Mouse (Mus musculus) lung, postnatal 25 days (tissue): ENCODE measurements around the gene Hils1.
"Not testable (repeated sequence)": the region's sequence is repeated elsewhere in the genome, so short reads cannot be mapped to it uniquely, and the experiment has no call there.

ENCODE experiments used
- DNase-seq: peaks from one replicate; pipeline ENCODE4 v3.0.0; 2022; ENCODE audit warnings: low spot score

Gene Hils1

GRCm38 (mm10) chr11:94955103-94955502 is 12.3 kb upstream of the Hils1 start:
- no peak for DNase-seq

GRCm38 (mm10) chr11:94957693-94958064 is 9.7 kb upstream of the Hils1 start:
- DNase-seq: no peak

GRCm38 (mm10) chr11:94958065-94958858 is 9.1 kb upstream of the Hils1 start:
- DNase-seq: peak; percentile 87

GRCm38 (mm10) chr11:94962534-94963101 is 4.8 kb upstream of the Hils1 start:
- DNase-seq: no peak

- no peak for DNase-seq
Observed at GRCm38 (mm10) chr11:94968187-94968586, 794 bp downstream of the Hils1 start.

- not testable (repeated sequence) for DNase-seq
Observed at GRCm38 (mm10) chr11:94969709-94970108, 2.3 kb downstream of the Hils1 start.

- DNase-seq: peak; percentile 66
Observed at GRCm38 (mm10) chr11:94970210-94970943, 3.0 kb downstream of the Hils1 start.

GRCm38 (mm10) chr11:94971895-94972615 is 4.7 kb downstream of the Hils1 start:
- no peak for DNase-seq

- DNase-seq: no peak
Observed at GRCm38 (mm10) chr11:94972887-94973286, 5.5 kb downstream of the Hils1 start.

- no peak for DNase-seq
Observed at GRCm38 (mm10) chr11:94973313-94973712, 5.9 kb downstream of the Hils1 start.

GRCm38 (mm10) chr11:94974951-94975350 is 7.6 kb downstream of the Hils1 start:
- no peak for DNase-seq

GRCm38 (mm10) chr11:94976199-94976598 is 8.8 kb downstream of the Hils1 start, which contains the start of gene Sgca:
Gene Sgca, minus strand, starts transcription at chr11:94976327.
- no peak for DNase-seq

- DNase-seq: no peak
Observed at GRCm38 (mm10) chr11:94978178-94978915, 11.0 kb downstream of the Hils1 start.

- peak; percentile 97 for DNase-seq
Observed at GRCm38 (mm10) chr11:94978947-94979346, 11.6 kb downstream of the Hils1 start.

- no peak for DNase-seq
Observed at GRCm38 (mm10) chr11:94979462-94980179, 12.2 kb downstream of the Hils1 start.

- DNase-seq: peak; percentile 73
Observed at GRCm38 (mm10) chr11:94985140-94985539, 17.7 kb downstream of the Hils1 start.

- no peak for DNase-seq
Observed at GRCm38 (mm10) chr11:94985822-94986221, 18.4 kb downstream of the Hils1 start.

- no peak for DNase-seq
Observed at GRCm38 (mm10) chr11:94986435-94986834, 19.0 kb downstream of the Hils1 start.

- DNase-seq: no peak
Observed at GRCm38 (mm10) chr11:94987341-94987740, 19.9 kb downstream of the Hils1 start.

GRCm38 (mm10) chr11:94987851-94988250 is 20.5 kb downstream of the Hils1 start:
- no peak for DNase-seq
